Mouse (Mus musculus) hindbrain, embryonic 12.5 days (tissue): ENCODE results near the gene Ushbp1. TPM values are rescaled to one million over a fixed set of nuclear protein-coding genes. Genes with fewer than 3 reads are reported as not detected.
"Not testable (repeated sequence)": the region's sequence is repeated elsewhere in the genome, so short reads cannot be mapped to it uniquely, and the experiment has no call there.

ENCODE experiments used
- ATAC-seq: fragments of 200-750 bp; cut with Nextera tagmentation; 2 replicates; pipeline ENCODE4 v1.8.0; 2017; ENCODE audit warnings: moderate TSS enrichment; ENCODE audit not compliant: low FRiP score
- H3K27ac ChIP-seq: fragments of 300-500 bp; sonication (generic); 2 replicates; pipeline ENCODE4 v1.5.1; 2016; ENCODE audit warnings: mild to moderate bottlenecking
- H3K27me3 ChIP-seq: fragments of 300-500 bp; sonication (generic); 2 replicates; pipeline ENCODE4 v1.6.1; 2016; ENCODE audit warnings: mild to moderate bottlenecking
- H3K36me3 ChIP-seq: fragments of 300-500 bp; sonication (generic); 2 replicates; pipeline ENCODE4 v1.6.1; 2016; ENCODE audit warnings: mild to moderate bottlenecking
- H3K4me1 ChIP-seq: fragments of 300-500 bp; sonication (generic); 2 replicates; pipeline ENCODE4 v1.6.1; 2016
- H3K4me2 ChIP-seq: fragments of 300-500 bp; sonication (generic); replicated peaks from 2 replicates; pipeline ENCODE4 v1.6.1; 2016; ENCODE audit warnings: mild to moderate bottlenecking
- H3K4me3 ChIP-seq: fragments of 300-500 bp; sonication (generic); 2 replicates; pipeline ENCODE4 v1.5.1; 2016; ENCODE audit warnings: mild to moderate bottlenecking
- H3K9ac ChIP-seq: fragments of 300-500 bp; sonication (generic); 2 replicates; pipeline ENCODE4 v1.6.1; 2016; ENCODE audit warnings: mild to moderate bottlenecking, moderate library complexity
- H3K9me3 ChIP-seq: fragments of 300-500 bp; sonication (generic); replicated peaks from 2 replicates; pipeline ENCODE4 v1.6.1; 2016; ENCODE audit warnings: mild to moderate bottlenecking
- WGBS: fragments of 180-500 bp; shearing (Covaris S2); methylation state at CpG from one replicate; pipeline ENCODE4 v1.1.7; 2016; 5-methylcytosine and 5-hydroxymethylcytosine counted together
- polyA plus RNA-seq: library from polyadenylated mRNA; unstranded; fragments of >200 nt; fragmentation: Nextera tagmentation; extraction: Ambion mirVana; gene quantifications from 2 replicates; pipeline ENCODE4 v1.2.1, GENCODE M21; 2016

The Ushbp1 gene
- polyA plus RNA-seq, 1 experiment from 2014 or later: 6.8 TPM

DNA sequence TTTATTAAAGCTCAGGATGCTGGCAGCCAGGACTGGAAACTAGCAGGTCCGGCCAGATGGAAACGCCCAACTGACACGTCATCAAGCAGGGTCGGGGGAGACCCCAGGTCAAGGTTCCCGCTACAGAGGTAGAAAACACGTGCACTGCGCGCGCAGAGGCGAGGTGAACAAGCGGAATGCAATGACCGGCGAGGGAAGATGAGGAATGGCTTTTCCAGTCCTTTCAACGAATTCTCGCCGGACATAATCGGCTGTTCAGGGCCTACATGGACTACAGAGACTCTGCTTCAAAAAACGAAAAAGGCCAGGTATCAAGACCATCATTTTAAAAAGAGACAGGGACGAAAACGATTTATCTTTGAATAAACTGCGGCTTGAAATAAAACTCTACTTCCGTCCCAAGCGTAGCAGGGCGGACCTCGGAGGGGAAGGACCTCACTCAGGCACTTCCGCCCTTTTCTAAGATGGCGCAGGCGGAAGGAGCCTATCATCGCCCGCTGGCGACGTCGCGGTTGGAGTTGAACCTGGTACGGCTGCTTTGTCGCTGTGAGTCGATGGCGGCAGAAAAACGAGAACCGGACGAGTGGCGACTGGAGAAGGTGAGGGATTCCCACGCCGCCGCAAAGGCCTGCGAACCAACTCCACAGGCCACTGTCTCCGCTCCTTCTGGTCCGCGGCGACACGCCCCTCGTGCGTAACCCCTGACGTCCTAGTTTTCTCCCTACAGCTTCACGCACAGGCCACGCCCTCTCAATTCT, 28.7 kb downstream of the Ushbp1 start, which contains the start of gene Use1:
Gene Use1, plus strand, starts transcription at position 78 of the 758 bp plus-strand sequence.
- ATAC-seq: peak; percentile 80
- Histone ChIP-seq H3K27me3 (no peaks in the 10 kb centered on the region), H3K9ac (peak within 1 kb of the TSS; percentile 68), H3K27ac (peak within 1 kb of the TSS; percentile 94), H3K36me3 (peaks cover 15% of the 10 kb centered on the region), H3K9me3 (no peaks in the 10 kb centered on the region), H3K4me2 (peak within 1 kb of the TSS; percentile 83), H3K4me3 (peak within 1 kb of the TSS; percentile 68), H3K4me1 (peaks cover 18% of the 10 kb centered on the region)
- under 1% methylated on average over 56 of the region's 56 CpGs for WGBS

DNA sequence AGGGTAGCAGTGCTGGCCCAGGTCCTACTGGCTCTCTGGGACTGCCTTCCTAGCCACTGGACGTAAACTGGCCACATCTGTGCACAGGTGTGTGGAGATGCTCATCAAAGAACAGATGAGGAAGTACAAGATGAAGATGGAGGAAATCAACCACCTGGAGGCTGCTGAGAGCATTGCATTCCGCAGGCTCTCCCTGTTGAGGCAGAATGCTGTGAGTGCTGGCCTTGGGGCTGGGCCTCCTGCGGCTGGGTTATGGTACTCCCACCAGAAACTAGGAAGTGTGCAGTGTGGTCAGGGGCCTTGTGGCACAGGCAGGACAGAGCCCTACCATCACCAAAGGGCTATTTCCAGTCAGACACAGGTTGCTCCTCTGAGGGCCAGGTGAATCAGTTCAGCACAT, 37.6 kb downstream of the Ushbp1 start:
- no peak for ATAC-seq
- 84% methylated on average over 3 of the region's 3 CpGs for WGBS
- Histone ChIP-seq H3K4me2 (no peak overlapping the region), H3K4me1 (no peaks in the 10 kb centered on the region), H3K27me3 (no peaks in the 10 kb centered on the region), H3K9me3 (no peaks in the 10 kb centered on the region), H3K27ac (no peak overlapping the region), H3K4me3 (no peak overlapping the region), H3K36me3 (peaks cover 78% of the 10 kb centered on the region), H3K9ac (no peak overlapping the region)

DNA sequence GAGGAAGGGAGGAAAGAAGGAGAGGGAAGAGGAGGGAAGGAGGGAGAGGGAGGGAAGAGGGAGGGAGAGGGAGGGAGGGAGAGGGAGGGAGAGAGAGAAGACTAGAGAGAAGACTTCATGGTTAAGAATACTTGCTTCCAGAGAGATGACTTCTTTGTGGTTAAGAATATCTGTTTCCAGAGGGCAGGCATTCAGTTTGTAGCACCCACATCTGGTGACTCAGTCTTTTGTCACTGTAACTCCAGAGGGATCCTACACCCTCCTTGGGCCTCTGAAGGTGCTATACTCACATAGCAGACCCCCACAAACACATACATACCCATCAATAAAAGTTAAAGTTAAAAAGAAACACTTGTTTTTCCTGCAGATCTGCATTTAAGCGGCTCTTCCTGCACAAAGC, 44.1 kb downstream of the Ushbp1 start:
- 95% methylated on average over 1 of the region's 1 CpGs for WGBS
- Histone ChIP-seq H3K4me1 (no peaks in the 10 kb centered on the region), H3K9ac (no peak overlapping the region), H3K36me3 (peaks cover 100% of the 10 kb centered on the region), H3K4me2 (no peak overlapping the region), H3K27ac (no peak overlapping the region), H3K9me3 (no peaks in the 10 kb centered on the region), H3K4me3 (no peak overlapping the region), H3K27me3 (no peaks in the 10 kb centered on the region)
- ATAC-seq: no peak

DNA sequence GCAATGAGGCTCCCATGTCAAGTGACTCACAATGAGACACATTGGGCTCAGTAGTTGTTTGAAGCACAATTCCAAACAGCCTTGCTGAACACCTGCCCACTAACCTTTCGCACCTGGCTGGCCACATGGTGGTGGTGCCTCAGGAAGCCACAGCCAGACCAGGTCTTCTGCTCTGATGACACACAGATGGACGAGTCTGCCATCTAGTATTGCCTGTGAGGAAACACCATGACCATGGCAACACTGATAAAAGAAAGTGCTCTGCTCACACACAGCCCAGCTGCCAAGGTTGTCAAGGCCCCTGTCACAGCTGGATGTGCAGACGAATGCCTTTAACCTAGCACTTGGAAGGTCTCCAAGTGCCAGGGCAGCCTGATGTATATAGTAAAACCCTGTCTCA, 44.5 kb downstream of the Ushbp1 start:
- no peak overlapping the region for H3K4me3 ChIP-seq
- no peak overlapping the region for H3K9ac ChIP-seq
- 77% methylated on average over 3 of the region's 3 CpGs for WGBS
- no peak for ATAC-seq
- H3K27me3 ChIP-seq: no peaks in the 10 kb centered on the region
- peaks cover 100% of the 10 kb centered on the region for H3K36me3 ChIP-seq
- no peak overlapping the region for H3K27ac ChIP-seq
- no peaks in the 10 kb centered on the region for H3K4me1 ChIP-seq
- no peak overlapping the region for H3K4me2 ChIP-seq
- no peaks in the 10 kb centered on the region for H3K9me3 ChIP-seq

DNA sequence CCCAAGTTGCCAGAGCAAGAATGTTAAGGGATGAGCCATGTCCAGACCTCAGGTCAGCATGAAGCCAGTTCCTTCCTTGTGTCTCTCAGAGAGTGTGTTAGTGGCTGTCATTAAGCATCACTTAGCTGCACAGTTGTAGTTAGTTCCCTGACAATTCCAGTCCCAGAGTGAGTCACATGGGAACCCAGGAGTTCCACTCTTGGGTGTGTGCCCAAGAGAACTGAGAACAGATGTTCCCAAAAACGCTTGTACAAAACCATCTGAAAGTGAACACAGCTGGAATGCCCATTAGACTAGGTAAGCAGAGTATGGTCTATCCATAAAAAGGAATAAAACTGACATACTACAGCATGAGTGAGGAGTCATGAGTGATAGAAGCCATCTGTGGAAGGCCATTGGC, 49.0 kb downstream of the Ushbp1 start:
- Histone ChIP-seq H3K27me3 (no peaks in the 10 kb centered on the region), H3K4me2 (no peak overlapping the region), H3K4me3 (no peak overlapping the region), H3K9ac (no peak overlapping the region), H3K36me3 (peaks cover 83% of the 10 kb centered on the region), H3K27ac (no peak overlapping the region), H3K9me3 (no peaks in the 10 kb centered on the region), H3K4me1 (no peaks in the 10 kb centered on the region)
- WGBS: 87% methylated on average over 1 of the region's 1 CpGs
- no peak for ATAC-seq

DNA sequence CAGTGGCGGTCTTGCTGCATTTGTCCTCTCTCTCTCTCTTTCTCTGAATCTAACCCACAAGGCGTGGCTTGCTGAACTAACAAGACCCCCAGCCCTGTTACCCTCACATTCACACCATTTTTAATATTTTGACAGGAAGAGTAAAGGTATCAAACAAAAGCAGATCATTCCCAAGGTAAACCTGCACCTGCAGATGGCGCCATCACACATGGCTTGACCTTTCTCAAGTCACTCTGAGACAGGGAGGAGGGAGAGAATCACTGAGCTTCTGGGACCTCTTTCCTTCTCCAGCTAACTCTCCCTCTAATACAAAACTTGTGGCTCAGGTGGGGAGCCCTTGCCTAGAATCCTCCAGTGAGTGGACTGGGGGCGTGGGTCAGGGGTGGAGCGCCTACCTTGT, 55.0 kb downstream of the Ushbp1 start:
- Histone ChIP-seq H3K27ac (no peak overlapping the region), H3K9ac (no peak overlapping the region), H3K4me3 (no peak overlapping the region), H3K27me3 (no peaks in the 10 kb centered on the region), H3K4me2 (no peak overlapping the region), H3K36me3 (peaks cover 50% of the 10 kb centered on the region), H3K4me1 (no peaks in the 10 kb centered on the region), H3K9me3 (no peaks in the 10 kb centered on the region)
- WGBS: 74% methylated on average over 5 of the region's 5 CpGs
- ATAC-seq: no peak

DNA sequence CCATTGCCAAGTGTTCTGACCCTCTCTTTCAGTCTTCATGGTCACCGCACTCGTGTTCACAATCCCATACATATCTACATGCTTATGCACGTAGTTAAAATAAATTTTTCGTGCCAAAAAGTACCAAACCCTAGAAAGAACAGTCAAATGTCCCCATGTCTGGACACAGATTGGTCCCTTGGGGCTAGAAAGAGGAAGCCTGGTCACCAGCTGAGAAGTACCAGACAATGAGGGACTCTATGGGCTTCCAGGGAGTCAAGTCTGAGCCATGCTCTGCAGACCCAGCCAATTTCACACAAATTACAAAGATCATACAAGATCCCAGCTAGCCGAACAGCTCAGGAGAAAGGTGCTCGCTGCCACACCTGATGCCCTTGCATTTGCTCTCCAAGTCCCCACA, 57.8 kb downstream of the Ushbp1 start:
- not testable (repeated sequence) for ATAC-seq, H3K4me1 ChIP-seq, H3K27me3 ChIP-seq, H3K4me2 ChIP-seq, H3K27ac ChIP-seq, H3K4me3 ChIP-seq, H3K9ac ChIP-seq, H3K9me3 ChIP-seq
- peaks cover 42% of the 10 kb centered on the region for H3K36me3 ChIP-seq
- WGBS: 98% methylated on average over 6 of the region's 6 CpGs

Other genes starting within 250 kb of the Ushbp1 start
- gene Myo9b, start 123.1 kb downstream of the Ushbp1 start, polyA plus RNA-seq: 28.4 and 30.4 TPM in 2 replicates
- 51.2 and 52.6 TPM in 2 replicates for gene Haus8, start 122.9 kb downstream of the Ushbp1 start, polyA plus RNA-seq
- 80.8 and 82.4 TPM in 2 replicates for gene Use1, start 29.0 kb downstream of the Ushbp1 start, polyA plus RNA-seq
- gene Ocel1, start 24.5 kb downstream of the Ushbp1 start, polyA plus RNA-seq: 5.8 and 6.7 TPM in 2 replicates
- gene Nr2f6, start 13.8 kb downstream of the Ushbp1 start, polyA plus RNA-seq: 61.2 and 65.2 TPM in 2 replicates
- 91.1 and 104 TPM in 2 replicates for gene Babam1, start 1.1 kb upstream of the Ushbp1 start, polyA plus RNA-seq
- 22.0 and 26.4 TPM in 2 replicates for gene Ankle1, start 10.2 kb upstream of the Ushbp1 start, polyA plus RNA-seq
- gene Abhd8, start 67.9 kb upstream of the Ushbp1 start, polyA plus RNA-seq: 107 and 108 TPM in 2 replicates
- gene Mrpl34, start 69.2 kb upstream of the Ushbp1 start, polyA plus RNA-seq: 194 and 214 TPM in 2 replicates
- gene Dda1, start 73.4 kb upstream of the Ushbp1 start, polyA plus RNA-seq: 155 and 161 TPM in 2 replicates
- gene Ano8, start 90.2 kb upstream of the Ushbp1 start, polyA plus RNA-seq: 18.0 and 19.6 TPM in 2 replicates
- 15.3 and 16.5 TPM in 2 replicates for gene Gtpbp3, start 92.3 kb upstream of the Ushbp1 start, polyA plus RNA-seq
- 39.7 and 42.4 TPM in 2 replicates for gene Plvap, start 116.0 kb upstream of the Ushbp1 start, polyA plus RNA-seq
- 0.67 and 0.70 TPM in 2 replicates for gene Ccdc194, start 129.9 kb upstream of the Ushbp1 start, polyA plus RNA-seq
- 12.9 and 13.4 TPM in 2 replicates for gene Bst2, start 141.7 kb upstream of the Ushbp1 start, polyA plus RNA-seq
- 51.7 and 58.4 TPM in 2 replicates for gene Mvb12a, start 147.1 kb upstream of the Ushbp1 start, polyA plus RNA-seq
- 0.18 and 0.56 TPM in 2 replicates for gene Tmem221, start 163.1 kb upstream of the Ushbp1 start, polyA plus RNA-seq
- not detected in 2 replicates for gene Nxnl1, start 170.8 kb upstream of the Ushbp1 start, polyA plus RNA-seq
- gene Slc27a1, start 173.1 kb upstream of the Ushbp1 start, polyA plus RNA-seq: 51.3 and 54.8 TPM in 2 replicates
- gene Pgls, start 196.4 kb upstream of the Ushbp1 start, polyA plus RNA-seq: 197 and 202 TPM in 2 replicates
- 5.3 and 6.3 TPM in 2 replicates for gene Fam129c, start 201.8 kb upstream of the Ushbp1 start, polyA plus RNA-seq
- 63.7 and 65.9 TPM in 2 replicates for gene Colgalt1, start 215.2 kb upstream of the Ushbp1 start, polyA plus RNA-seq